Mouse (Mus musculus) lung, adult 2 months (tissue): ENCODE measurements around the gene Gm47791. TPM values are rescaled to one million over a fixed set of nuclear protein-coding genes. Genes with fewer than 3 reads are reported as not detected.

ENCODE experiments used
- DNase-seq: peaks from one replicate; pipeline ENCODE4 v3.0.0; 2022
- H3K4me1 ChIP-seq: fragments of 200-500 bp; 2 replicates; pipeline ENCODE4 v1.6.1; 2011; ENCODE audit warnings: low read length; ENCODE audit not compliant: control insufficient read depth, insufficient read depth
- H3K4me3 ChIP-seq: fragments of 200-500 bp; replicated peaks from 2 replicates; pipeline ENCODE3; 2011; ENCODE audit warnings: low read depth, mild to moderate bottlenecking, control low read depth, low read length; ENCODE audit errors: extremely low read depth
- CTCF ChIP-seq: fragments of 200-500 bp; IDR thresholded peaks from 2 replicates; pipeline ENCODE4 v1.5.1; 2011; ENCODE audit warnings: mild to moderate bottlenecking, low read length, control low read depth; ENCODE audit not compliant: insufficient read depth
- POLR2A ChIP-seq: fragments of 200-500 bp; IDR thresholded peaks from 2 replicates; pipeline ENCODE4 v1.6.1; 2011; ENCODE audit warnings: low read depth, mild to moderate bottlenecking, control low read depth, low read length, borderline replicate concordance; ENCODE audit errors: extremely low read depth
- WGBS: fragments of 180-500 bp; shearing (Covaris S2); methylation state at CpG from one replicate; pipeline ENCODE4 v1.1.7; 2018; 5-methylcytosine and 5-hydroxymethylcytosine counted together
- polyA plus RNA-seq: library from polyadenylated mRNA; depleted of rRNA; stranded (reverse); fragments of >200 nt; gene quantifications from 2 replicates; pipeline ENCODE4 v1.2.3, GENCODE M21; 2012

Gene Gm47791
- polyA plus RNA-seq, 1 experiment, result not detected

DNA sequence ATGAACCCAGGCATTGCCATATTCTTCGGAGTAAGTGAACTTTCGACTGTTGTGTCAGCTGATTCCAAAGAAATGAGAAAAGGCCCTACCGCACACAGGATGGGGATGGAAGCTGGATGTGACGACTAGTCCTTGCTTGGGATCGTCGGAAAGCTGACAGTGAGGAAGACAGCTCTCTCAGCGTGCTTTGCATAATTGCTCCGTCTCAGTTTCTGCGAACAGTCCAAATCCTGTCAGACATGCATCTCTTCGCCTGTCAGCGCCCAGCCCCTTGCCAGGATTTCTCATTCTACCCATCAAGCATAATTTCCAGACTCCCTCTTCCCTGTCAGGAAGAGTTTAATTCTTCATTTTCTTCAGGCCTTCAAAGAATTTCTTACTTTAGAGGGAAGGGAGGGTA, 20.1 kb upstream of the Gm47791 start:
- peaks cover 4% of the 10 kb centered on the region for H3K4me1 ChIP-seq
- TF ChIP-seq CTCF (no peak), POLR2A (no peak)
- WGBS, result 87% methylated on average over 11 of the region's 11 CpGs
- no peak for DNase-seq
- H3K4me3 ChIP-seq, result no peak overlapping the region

DNA sequence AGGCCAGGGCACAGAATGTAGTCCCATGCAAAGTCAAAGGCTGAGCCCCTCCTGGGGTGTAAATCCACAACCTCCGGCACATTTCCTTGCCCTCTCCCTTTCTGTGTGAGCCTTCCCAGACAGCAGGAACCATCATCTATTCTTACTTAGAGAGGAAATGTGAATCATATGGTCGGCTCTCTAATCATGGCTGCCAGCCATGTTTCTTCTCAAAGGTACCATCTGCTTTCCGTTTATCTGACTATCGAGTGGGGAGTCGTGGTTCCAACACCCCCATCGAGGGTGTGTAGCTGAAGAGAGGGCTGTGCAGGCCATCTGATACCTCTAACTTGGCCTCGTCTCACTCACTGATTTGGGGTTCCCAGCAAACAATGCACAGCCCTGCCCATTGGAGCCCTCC, 17.0 kb upstream of the Gm47791 start:
- TF ChIP-seq CTCF (no peak), POLR2A (no peak)
- Histone ChIP-seq H3K4me3 (no peak overlapping the region), H3K4me1 (peaks cover 7% of the 10 kb centered on the region)
- no peak for DNase-seq
- 62% methylated on average over 7 of the region's 7 CpGs for WGBS

DNA sequence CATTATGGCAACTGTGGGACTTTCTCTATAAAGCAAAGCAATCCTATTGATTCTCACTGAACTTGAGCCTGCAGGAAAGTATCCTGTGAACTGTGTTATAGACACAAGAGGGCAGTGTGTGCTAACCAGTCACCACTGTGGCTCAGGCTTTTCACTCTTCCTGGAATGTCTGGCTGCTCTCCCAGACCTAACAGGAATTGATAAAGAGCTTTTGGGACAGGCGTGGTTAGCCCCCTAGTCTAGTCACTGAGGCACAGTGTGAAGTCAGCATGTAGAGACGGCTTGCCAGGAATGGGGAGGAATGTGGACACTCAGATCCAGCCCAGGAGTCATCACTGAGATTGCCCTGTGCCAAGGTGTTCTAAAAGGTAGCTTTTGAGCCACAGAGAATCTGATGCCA, 16.4 kb upstream of the Gm47791 start:
- 3% methylated on average over 2 of the region's 2 CpGs for WGBS
- H3K4me3 ChIP-seq, result no peak overlapping the region
- H3K4me1 ChIP-seq, result peaks cover 7% of the 10 kb centered on the region
- peak; percentile 62 for DNase-seq
- peak; percentile 72 for TF ChIP-seq CTCF
- no peak for TF ChIP-seq POLR2A

DNA sequence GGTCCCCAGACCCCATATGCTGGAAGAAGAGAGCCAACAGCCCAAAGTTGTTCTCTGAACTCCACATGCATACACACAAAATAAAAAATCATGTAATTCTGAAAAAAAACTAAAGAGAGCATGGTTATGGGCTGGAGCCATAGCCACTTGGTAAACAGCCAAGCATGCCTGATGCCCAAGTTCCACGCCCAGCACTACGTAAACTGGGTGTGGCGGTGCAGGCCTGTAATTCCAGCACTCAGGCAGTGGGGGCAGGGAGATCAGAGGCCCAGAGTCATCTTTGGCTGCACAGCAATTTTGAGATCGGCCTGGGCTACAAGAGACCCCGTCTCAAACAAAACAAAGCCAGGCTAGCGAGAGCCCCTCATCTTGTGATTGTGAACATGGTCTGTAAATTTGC, 14.5 kb upstream of the Gm47791 start:
- Histone ChIP-seq H3K4me3 (no peak overlapping the region), H3K4me1 (peaks cover 7% of the 10 kb centered on the region)
- DNase-seq, result peak; percentile 62
- 44% methylated on average over 6 of the region's 6 CpGs for WGBS
- no peak for TF ChIP-seq CTCF

DNA sequence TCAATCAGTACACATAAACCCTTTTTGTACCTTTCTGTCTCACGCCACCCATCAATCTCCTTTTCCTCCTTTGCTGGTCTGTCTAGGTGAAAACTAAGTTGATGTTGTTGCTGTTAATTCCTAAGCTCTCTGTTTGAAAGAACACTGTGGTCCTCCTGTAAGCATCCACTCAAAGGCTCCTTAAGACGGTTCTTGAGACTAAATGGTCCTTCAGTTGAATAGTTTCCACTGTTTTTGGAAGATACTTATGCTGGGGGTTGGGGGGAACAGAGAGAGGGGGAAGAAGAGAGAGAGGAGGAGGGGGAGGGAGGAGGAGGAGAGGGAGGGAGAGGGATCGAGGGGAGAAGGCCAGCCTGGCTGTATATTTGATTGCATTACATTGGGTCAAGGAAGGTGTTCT, 12.5 kb upstream of the Gm47791 start:
- 62% methylated on average over 3 of the region's 3 CpGs for WGBS

DNA sequence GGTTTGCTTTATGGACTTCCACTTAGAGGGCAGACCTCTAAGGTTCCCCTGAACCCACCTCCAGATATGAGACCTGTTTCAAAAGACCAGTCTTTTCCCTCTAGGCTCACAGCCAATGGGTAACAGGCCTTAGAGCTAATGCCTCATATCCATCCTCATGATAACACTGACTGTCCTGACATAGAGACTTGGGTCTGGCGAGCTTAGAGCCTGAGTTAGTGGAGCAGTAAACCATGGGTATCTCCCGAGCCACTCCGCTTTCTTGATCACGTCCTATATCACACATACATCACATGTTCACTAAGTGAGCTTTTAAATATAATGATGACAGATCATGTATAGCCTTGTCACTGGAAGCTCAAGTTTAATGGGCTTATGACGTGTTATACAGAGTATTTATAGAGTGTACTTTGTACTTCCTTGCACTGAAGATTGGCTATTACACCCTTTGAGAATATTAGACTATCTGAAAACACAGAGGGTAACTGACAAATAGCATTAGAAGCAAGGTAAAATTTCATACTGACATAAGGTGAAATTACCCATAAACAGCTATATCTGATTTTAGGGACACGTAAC, 8.4 kb upstream of the Gm47791 start:
- Histone ChIP-seq H3K4me3 (no peak overlapping the region), H3K4me1 (no peaks in the 10 kb centered on the region; the same call in 1 of the 2 replicates)
- 84% methylated on average over 6 of the region's 6 CpGs for WGBS
- no peak for DNase-seq
- TF ChIP-seq POLR2A, result no peak
- TF ChIP-seq CTCF, result no peak

More for the DNA sequence above, 12.5 kb upstream of the Gm47791 start:
- no peak overlapping the region for H3K4me3 ChIP-seq
- DNase-seq, result peak; percentile 19
- peaks cover 7% of the 10 kb centered on the region for H3K4me1 ChIP-seq
- TF ChIP-seq POLR2A (no peak), CTCF (no peak)

DNA sequence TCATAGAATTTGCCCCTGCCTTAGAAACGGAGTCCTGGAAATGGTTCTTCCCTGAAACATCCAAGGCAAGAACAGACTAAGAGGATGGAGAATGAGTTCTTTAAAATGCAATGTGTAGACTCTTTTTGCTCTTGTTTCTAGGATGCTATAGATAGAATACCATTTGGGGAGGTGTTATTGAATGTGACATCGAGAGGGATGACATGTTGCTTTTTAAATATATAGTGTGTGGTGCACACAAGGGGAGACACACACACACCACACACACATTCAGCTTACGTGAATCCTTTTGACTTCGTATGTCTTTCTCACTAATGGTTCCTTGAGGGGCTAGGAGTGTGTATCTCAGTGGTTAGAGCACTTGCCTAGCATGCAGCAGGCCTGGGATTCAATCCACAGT, 4.2 kb upstream of the Gm47791 start:
- TF ChIP-seq POLR2A, result no peak
- no peak for TF ChIP-seq CTCF
- no peak for DNase-seq
- Histone ChIP-seq H3K4me3 (no peak overlapping the region), H3K4me1 (no peaks in the 10 kb centered on the region; the same call in 1 of the 2 replicates)
- 96% methylated on average over 4 of the region's 4 CpGs for WGBS

DNA sequence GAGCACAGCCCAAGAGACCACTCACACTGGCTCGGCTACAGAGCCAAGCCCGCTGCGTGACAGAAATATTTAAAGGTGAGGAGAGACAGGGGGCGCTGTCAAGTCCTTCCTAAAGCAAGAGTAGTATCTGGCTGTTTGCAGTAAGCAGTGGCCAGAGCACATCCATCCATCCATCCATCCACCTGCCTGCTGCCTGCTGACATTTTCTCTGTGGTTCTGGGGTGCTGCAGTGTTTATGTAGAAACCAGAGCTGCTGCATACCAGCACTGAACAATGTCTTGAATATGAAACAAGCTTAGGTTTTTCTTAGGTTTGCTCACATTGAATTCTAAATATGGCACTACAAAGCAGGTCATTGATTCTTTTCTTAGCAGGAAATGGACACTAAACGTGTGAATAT, 2.2 kb upstream of the Gm47791 start:
- 70% methylated on average over 5 of the region's 5 CpGs for WGBS

DNA sequence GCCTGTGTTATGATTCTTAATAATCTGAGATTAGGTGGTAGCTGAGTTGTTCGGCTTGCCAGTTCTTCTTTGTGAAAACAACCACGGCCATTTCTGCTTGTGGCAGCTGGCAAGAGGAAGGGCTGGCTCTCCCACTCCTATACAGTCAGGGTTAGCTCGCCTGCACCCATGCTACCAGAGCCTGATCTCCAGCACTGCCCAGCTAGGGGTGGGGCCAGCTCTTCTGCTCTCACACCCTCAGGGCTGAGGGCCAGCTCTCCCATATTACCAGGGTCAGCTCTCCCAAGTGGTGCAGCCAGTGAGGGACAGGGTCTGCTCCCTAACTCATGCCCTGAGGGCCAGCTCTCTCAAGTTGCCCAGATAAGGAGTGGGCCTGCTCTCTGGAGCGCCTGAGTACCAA, 1.4 kb upstream of the Gm47791 start:
- WGBS, result 85% methylated on average over 4 of the region's 4 CpGs
- Histone ChIP-seq H3K4me3 (no peak overlapping the region), H3K4me1 (no peaks in the 10 kb centered on the region; the same call in 1 of the 2 replicates)
- TF ChIP-seq POLR2A (no peak), CTCF (no peak)
- no peak for DNase-seq

More for the DNA sequence above, 2.2 kb upstream of the Gm47791 start:
- H3K4me1 ChIP-seq, result no peaks in the 10 kb centered on the region; the same call in 1 of the 2 replicates
- TF ChIP-seq CTCF (no peak), POLR2A (no peak)
- no peak for DNase-seq
- H3K4me3 ChIP-seq, result no peak overlapping the region

DNA sequence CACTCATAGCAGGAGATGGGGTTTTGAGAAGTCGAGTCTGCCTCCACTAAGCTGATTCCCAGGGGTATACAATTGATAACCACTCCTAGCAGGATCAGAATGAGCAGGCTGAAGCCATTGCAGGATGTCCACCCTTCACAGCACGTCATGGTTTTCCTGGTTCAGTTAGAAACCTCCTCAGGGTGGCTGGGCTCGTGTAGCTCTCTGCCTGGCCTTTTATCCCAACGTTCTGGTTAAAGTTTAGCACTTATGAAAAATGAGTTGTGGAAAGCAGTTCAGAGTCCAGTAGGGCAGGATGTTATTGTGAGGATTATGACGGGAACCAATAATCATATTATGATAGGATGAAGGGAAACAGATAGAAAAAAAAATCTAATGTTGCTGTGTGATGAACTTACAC, 2.8 kb downstream of the Gm47791 start, which contains the start of gene Tm4sf20:
TSS of gene Tm4sf20 (minus strand) at position 193 of the 400 bp plus-strand sequence.
- TF ChIP-seq CTCF (no peak), POLR2A (no peak)
- 44% methylated on average over 5 of the region's 5 CpGs for WGBS
- DNase-seq, result no peak
- Histone ChIP-seq H3K4me1 (no peaks in the 10 kb centered on the region; the same call in 1 of the 2 replicates), H3K4me3 (no peak within 1 kb of the TSS)
